Mouse (Mus musculus): ENCODE data around the gene Crabp1. TPM values are rescaled to one million over a fixed set of nuclear protein-coding genes. Genes with fewer than 3 reads are reported as not detected.

The Crabp1 gene
- total and polyA plus RNA-seq, 2 experiments from 2014 or later = 86.4 to 166 TPM

DNA sequence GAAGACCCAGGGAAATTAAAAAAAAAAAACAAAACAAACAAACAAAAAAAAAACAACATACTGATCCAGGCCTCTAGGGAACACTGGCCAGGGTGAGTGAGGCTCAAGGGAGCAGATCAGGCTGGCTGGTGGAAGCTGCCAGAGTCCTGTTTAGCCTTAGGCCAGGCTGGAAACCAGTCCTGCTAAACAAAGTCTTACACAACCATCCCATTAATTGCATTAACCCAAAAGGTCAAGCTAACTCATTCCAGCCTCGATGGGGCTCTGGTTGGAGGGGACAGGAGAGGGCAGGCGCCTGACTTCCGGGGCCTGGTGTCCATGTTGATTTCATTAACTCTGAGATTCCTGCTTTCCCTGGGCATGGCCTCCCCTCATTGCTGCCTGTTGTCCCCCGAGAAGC is 43.2 kb downstream of the Crabp1 start:
- H3K9me3 ChIP-seq (ENCODE audit: low read length) = no peaks in the 10 kb centered on the region
- no peak overlapping the region for H3K9ac ChIP-seq (replicated peaks; ENCODE audit: low read length)
- no peak for DNase-seq (ENCODE audit: low spot score)
- no peak overlapping the region for H3K27ac ChIP-seq
- no peaks in the 10 kb centered on the region for H3K4me1 ChIP-seq (ENCODE audit: insufficient read depth, low read length)
- no peaks in the 10 kb centered on the region for H3K27me3 ChIP-seq (ENCODE audit: insufficient read depth, low read length)
- no peak for ATAC-seq
- TF ChIP-seq CTCF (IDR thresholded peaks at IDR 0.05; ENCODE audit: low read depth) = no peak
- no peak overlapping the region for H3K4me2 ChIP-seq (ENCODE audit: low read depth, low read length)
- 56% methylated on average over 4 of the region's 4 CpGs for WGBS
- no peak overlapping the region for H3K4me3 ChIP-seq (ENCODE audit: low read length)
- H3K36me3 ChIP-seq (ENCODE audit: insufficient read depth, low read length) = no peaks in the 10 kb centered on the region

- H3K9ac ChIP-seq (replicated peaks; ENCODE audit: low read length) = no peak overlapping the region
- ATAC-seq = peak; percentile 32; the same call in 1 of the 2 replicates
- H3K4me2 ChIP-seq (ENCODE audit: low read depth, low read length) = no peak overlapping the region
- 0 out of 2 replicates have a peak overlapping the region, but pooled peaks have one; percentile 32 for H3K27ac ChIP-seq
- DNase-seq (ENCODE audit: low spot score) = peak; percentile 35
- 33% methylated on average over 4 of the region's 4 CpGs for WGBS
- no peaks in the 10 kb centered on the region for H3K4me1 ChIP-seq (ENCODE audit: insufficient read depth, low read length)
- H3K9me3 ChIP-seq (ENCODE audit: low read length) = no peaks in the 10 kb centered on the region
- no peak for TF ChIP-seq CTCF (IDR thresholded peaks at IDR 0.05; ENCODE audit: low read depth)
- no peaks in the 10 kb centered on the region for H3K27me3 ChIP-seq (ENCODE audit: insufficient read depth, low read length)
- no peaks in the 10 kb centered on the region for H3K36me3 ChIP-seq (ENCODE audit: insufficient read depth, low read length)
- H3K4me3 ChIP-seq (ENCODE audit: low read length) = no peak overlapping the region
Observed at GRCm38 (mm10) chr9:54809953-54810352, 45.4 kb downstream of the Crabp1 start.

DNA sequence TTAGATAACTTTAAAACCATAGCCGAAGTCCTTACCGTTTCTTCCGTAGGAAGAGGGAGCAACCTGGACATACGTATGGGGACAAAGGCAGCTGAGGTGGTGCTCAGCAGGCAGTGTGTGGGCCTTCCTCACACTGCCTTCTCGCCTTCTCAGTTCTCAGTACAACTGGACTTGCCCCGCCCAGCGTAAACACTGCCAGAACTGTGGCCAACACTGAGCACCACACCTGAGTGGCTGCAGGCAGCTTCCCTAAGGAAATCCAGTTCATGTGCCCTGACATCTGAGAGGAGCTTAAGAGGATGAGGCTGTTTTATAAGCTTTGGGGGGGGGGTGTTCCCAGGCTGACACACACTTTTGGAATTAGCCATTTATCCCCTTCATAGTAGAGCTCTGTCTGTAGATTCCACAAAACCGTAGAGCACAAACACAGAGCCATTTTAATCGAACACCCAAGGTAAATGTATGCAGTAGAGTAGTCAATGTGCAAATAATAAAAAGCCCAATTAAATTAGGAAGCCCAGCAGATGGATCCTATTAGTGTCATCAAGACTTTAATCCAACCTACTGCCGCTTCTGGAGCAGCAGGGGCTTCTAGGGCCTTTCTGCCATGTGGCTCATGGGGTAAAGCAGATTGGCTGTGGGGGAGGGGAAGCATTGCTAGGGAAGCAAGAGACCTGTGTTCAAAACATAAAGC is 52.1 kb downstream of the Crabp1 start:
- WGBS = 71% methylated on average over 10 of the region's 10 CpGs

GRCm38 (mm10) chr9:54821442-54822100 is 57.0 kb downstream of the Crabp1 start:
- H3K9me3 ChIP-seq (ENCODE audit: low read length) = no peaks in the 10 kb centered on the region
- peak; percentile 74; the same call in 1 of the 2 replicates for ATAC-seq
- DNase-seq (ENCODE audit: low spot score) = peak; percentile 91
- 55% methylated on average over 5 of the region's 5 CpGs for WGBS
- no peaks in the 10 kb centered on the region for H3K36me3 ChIP-seq (ENCODE audit: insufficient read depth, low read length)
- H3K27ac ChIP-seq = no peak overlapping the region
- no peak overlapping the region for H3K4me2 ChIP-seq (ENCODE audit: low read depth, low read length)
- H3K4me3 ChIP-seq (ENCODE audit: low read length) = no peak overlapping the region
- no peaks in the 10 kb centered on the region for H3K27me3 ChIP-seq (ENCODE audit: insufficient read depth, low read length)
- TF ChIP-seq CTCF (IDR thresholded peaks at IDR 0.05; ENCODE audit: low read depth) = peak; percentile 83
- H3K9ac ChIP-seq (replicated peaks; ENCODE audit: low read length) = no peak overlapping the region
- H3K4me1 ChIP-seq (ENCODE audit: insufficient read depth, low read length) = no peaks in the 10 kb centered on the region

More for the DNA sequence above, 52.1 kb downstream of the Crabp1 start:
- no peak overlapping the region for H3K4me2 ChIP-seq (ENCODE audit: low read depth, low read length)
- no peaks in the 10 kb centered on the region for H3K36me3 ChIP-seq (ENCODE audit: insufficient read depth, low read length)
- peak; percentile 5 for DNase-seq (ENCODE audit: low spot score)
- no peak overlapping the region for H3K27ac ChIP-seq
- no peak overlapping the region for H3K9ac ChIP-seq (replicated peaks; ENCODE audit: low read length)
- H3K4me1 ChIP-seq (ENCODE audit: insufficient read depth, low read length) = no peaks in the 10 kb centered on the region
- no peak overlapping the region for H3K4me3 ChIP-seq (ENCODE audit: low read length)
- no peaks in the 10 kb centered on the region for H3K9me3 ChIP-seq (ENCODE audit: low read length)
- TF ChIP-seq CTCF (IDR thresholded peaks at IDR 0.05; ENCODE audit: low read depth) = no peak
- ATAC-seq = no peak
- no peaks in the 10 kb centered on the region for H3K27me3 ChIP-seq (ENCODE audit: insufficient read depth, low read length)

Other genes with a start within 250 kb of the Crabp1 start
- gene Sh2d7, start 225.8 kb upstream of the Crabp1 start, total RNA-seq (2014; rRNA removed) = not detected in 2 replicates
- gene Sh2d7, start 225.8 kb upstream of the Crabp1 start, polyA plus RNA-seq (2015; fragmentation: Nextera tagmentation; extraction: Ambion mirVana) = 0.09 TPM in 1 of 2 replicates, not detected in the other
- 43.4 and 53.8 TPM in 2 replicates for gene Cib2, start 204.5 kb upstream of the Crabp1 start, total RNA-seq (2014; rRNA removed)
- gene Cib2, start 204.5 kb upstream of the Crabp1 start, polyA plus RNA-seq (2015; fragmentation: Nextera tagmentation; extraction: Ambion mirVana) = 88.1 and 89.9 TPM in 2 replicates
- gene Idh3a, start 178.4 kb upstream of the Crabp1 start, total RNA-seq (2014; rRNA removed) = 87.8 and 94.2 TPM in 2 replicates
- 208 and 217 TPM in 2 replicates for gene Idh3a, start 178.4 kb upstream of the Crabp1 start, polyA plus RNA-seq (2015; fragmentation: Nextera tagmentation; extraction: Ambion mirVana)
- 101 and 106 TPM in 2 replicates for gene Acsbg1, start 102.9 kb upstream of the Crabp1 start, total RNA-seq (2014; rRNA removed)
- gene Acsbg1, start 102.9 kb upstream of the Crabp1 start, polyA plus RNA-seq (2015; fragmentation: Nextera tagmentation; extraction: Ambion mirVana) = 57.1 and 67.4 TPM in 2 replicates
- 5.5 and 11.3 TPM in 2 replicates for gene Dnaja4, start 65.9 kb upstream of the Crabp1 start, total RNA-seq (2014; rRNA removed)
- 6.2 and 6.7 TPM in 2 replicates for gene Dnaja4, start 65.9 kb upstream of the Crabp1 start, polyA plus RNA-seq (2015; fragmentation: Nextera tagmentation; extraction: Ambion mirVana)
- 35.6 and 37.9 TPM in 2 replicates for gene Wdr61, start 30.2 kb upstream of the Crabp1 start, total RNA-seq (2014; rRNA removed)
- 88.5 and 96.7 TPM in 2 replicates for gene Wdr61, start 30.2 kb upstream of the Crabp1 start, polyA plus RNA-seq (2015; fragmentation: Nextera tagmentation; extraction: Ambion mirVana)
- 31.4 and 34.2 TPM in 2 replicates for gene Ireb2, start 99.0 kb downstream of the Crabp1 start, total RNA-seq (2014; rRNA removed)
- gene Ireb2, start 99.0 kb downstream of the Crabp1 start, polyA plus RNA-seq (2015; fragmentation: Nextera tagmentation; extraction: Ambion mirVana) = 18.4 and 18.6 TPM in 2 replicates
- 2.0 and 2.7 TPM in 2 replicates for gene Hykk, start 152.5 kb downstream of the Crabp1 start, total RNA-seq (2014; rRNA removed)
- gene Hykk, start 152.5 kb downstream of the Crabp1 start, polyA plus RNA-seq (2015; fragmentation: Nextera tagmentation; extraction: Ambion mirVana) = 1.6 and 2.1 TPM in 2 replicates
- gene Psma4, start 186.0 kb downstream of the Crabp1 start, total RNA-seq (2014; rRNA removed) = 164 and 174 TPM in 2 replicates
- 249 and 261 TPM in 2 replicates for gene Psma4, start 186.0 kb downstream of the Crabp1 start, polyA plus RNA-seq (2015; fragmentation: Nextera tagmentation; extraction: Ambion mirVana)
- gene AY074887, start 186.2 kb downstream of the Crabp1 start, total RNA-seq (2014; rRNA removed) = not detected in 2 replicates
- gene AY074887, start 186.2 kb downstream of the Crabp1 start, polyA plus RNA-seq (2015; fragmentation: Nextera tagmentation; extraction: Ambion mirVana) = 0.73 and 0.98 TPM in 2 replicates
- gene Chrna5, start 216.1 kb downstream of the Crabp1 start, total RNA-seq (2014; rRNA removed) = 3.6 and 4.8 TPM in 2 replicates
- gene Chrna5, start 216.1 kb downstream of the Crabp1 start, polyA plus RNA-seq (2015; fragmentation: Nextera tagmentation; extraction: Ambion mirVana) = 2.4 and 2.8 TPM in 2 replicates